Mouse (Mus musculus): ENCODE results near the gene Vps8.

DNA sequence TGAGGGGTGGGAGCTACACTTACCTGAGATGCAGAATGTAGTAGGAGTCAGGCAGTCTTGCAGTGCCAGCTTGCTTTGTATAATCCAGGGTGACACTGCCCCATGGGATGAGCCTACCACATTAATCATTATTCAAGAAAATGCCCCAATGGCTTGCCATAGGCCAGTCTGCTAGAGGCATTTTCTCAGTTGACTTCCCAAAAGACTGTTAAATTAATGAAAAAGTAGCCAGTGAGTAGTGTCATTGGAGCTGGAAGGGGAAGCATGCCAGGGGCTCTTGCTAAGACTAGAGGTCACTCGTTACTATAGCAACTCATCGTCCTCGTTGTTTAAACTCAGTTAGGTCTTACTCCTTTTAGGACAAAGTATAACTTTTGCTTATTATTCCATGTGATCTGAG, 130.6 kb downstream of the Vps8 start:
- TF ChIP-seq CTCF (IDR thresholded peaks at IDR 0.05; ENCODE audit: borderline replicate concordance, insufficient read depth, low read length) (no peak), POLR2A (IDR thresholded peaks at IDR 0.05; ENCODE audit: low read depth, low read length) (no peak)
